Mouse (Mus musculus) hindbrain, embryonic 12.5 days (tissue): ENCODE measurements at regions not wholly inside any gene's neighbourhood (a gene's known extent, or its start where the extent isn't known, plus 50 kb on each side); places are given as distances from the start of the nearest gene placed in this dataset.
"Not testable (repeated sequence)": the region's sequence is repeated elsewhere in the genome, so short reads cannot be mapped to it uniquely, and the experiment has no call there.

Experiments used
- ATAC-seq: fragments of 200-750 bp; cut with Nextera tagmentation; 2 replicates; pipeline ENCODE4 v1.8.0; 2017; ENCODE audit warnings: moderate TSS enrichment; ENCODE audit not compliant: low FRiP score
- H3K27ac ChIP-seq: fragments of 300-500 bp; sonication (generic); 2 replicates; pipeline ENCODE4 v1.5.1; 2016; ENCODE audit warnings: mild to moderate bottlenecking
- H3K27me3 ChIP-seq: fragments of 300-500 bp; sonication (generic); 2 replicates; pipeline ENCODE4 v1.6.1; 2016; ENCODE audit warnings: mild to moderate bottlenecking
- H3K36me3 ChIP-seq: fragments of 300-500 bp; sonication (generic); 2 replicates; pipeline ENCODE4 v1.6.1; 2016; ENCODE audit warnings: mild to moderate bottlenecking
- H3K4me1 ChIP-seq: fragments of 300-500 bp; sonication (generic); 2 replicates; pipeline ENCODE4 v1.6.1; 2016
- H3K4me2 ChIP-seq: fragments of 300-500 bp; sonication (generic); replicated peaks from 2 replicates; pipeline ENCODE4 v1.6.1; 2016; ENCODE audit warnings: mild to moderate bottlenecking
- H3K4me3 ChIP-seq: fragments of 300-500 bp; sonication (generic); 2 replicates; pipeline ENCODE4 v1.5.1; 2016; ENCODE audit warnings: mild to moderate bottlenecking
- H3K9ac ChIP-seq: fragments of 300-500 bp; sonication (generic); 2 replicates; pipeline ENCODE4 v1.6.1; 2016; ENCODE audit warnings: mild to moderate bottlenecking, moderate library complexity
- H3K9me3 ChIP-seq: fragments of 300-500 bp; sonication (generic); replicated peaks from 2 replicates; pipeline ENCODE4 v1.6.1; 2016; ENCODE audit warnings: mild to moderate bottlenecking
- whole genome bisulfite sequencing: fragments of 180-500 bp; shearing (Covaris S2); methylation state at CpG from one replicate; pipeline ENCODE4 v1.1.7; 2016; 5-methylcytosine and 5-hydroxymethylcytosine counted together

GRCm38 (mm10) chr8:60728339-60728738, 95.7 kb downstream of the Mfap3l start:
- H3K27ac ChIP-seq: no peak overlapping the region
- H3K36me3 ChIP-seq: no peaks in the 10 kb centered on the region
- H3K4me3 ChIP-seq: no peak overlapping the region
- no peak overlapping the region for H3K4me2 ChIP-seq
- H3K9me3 ChIP-seq: no peaks in the 10 kb centered on the region
- H3K9ac ChIP-seq: no peak overlapping the region
- H3K27me3 ChIP-seq: no peaks in the 10 kb centered on the region
- H3K4me1 ChIP-seq: no peaks in the 10 kb centered on the region
- 93% methylated on average over 1 of the region's 1 CpGs for WGBS
- no peak for ATAC-seq

GRCm38 (mm10) chr8:60732545-60732944, 99.9 kb downstream of the Mfap3l start:
- WGBS: 76% methylated on average over 2 of the region's 2 CpGs
- ATAC-seq: no peak

GRCm38 (mm10) chr8:60735961-60736360, 103.3 kb downstream of the Mfap3l start:
- no peak overlapping the region for H3K9ac ChIP-seq
- 71% methylated on average over 3 of the region's 3 CpGs for WGBS
- no peaks in the 10 kb centered on the region for H3K4me1 ChIP-seq
- H3K36me3 ChIP-seq: no peaks in the 10 kb centered on the region
- ATAC-seq: no peak
- H3K27me3 ChIP-seq: no peaks in the 10 kb centered on the region
- H3K4me2 ChIP-seq: no peak overlapping the region
- no peak overlapping the region for H3K4me3 ChIP-seq
- no peaks in the 10 kb centered on the region for H3K9me3 ChIP-seq
- no peak overlapping the region for H3K27ac ChIP-seq

More at GRCm38 (mm10) chr8:60732545-60732944, 99.9 kb downstream of the Mfap3l start:
- Histone ChIP-seq H3K27ac (no peak overlapping the region), H3K4me3 (no peak overlapping the region), H3K27me3 (no peaks in the 10 kb centered on the region), H3K4me1 (no peaks in the 10 kb centered on the region), H3K9me3 (no peaks in the 10 kb centered on the region), H3K36me3 (no peaks in the 10 kb centered on the region), H3K9ac (no peak overlapping the region), H3K4me2 (no peak overlapping the region)

GRCm38 (mm10) chr8:60736401-60736800, 103.8 kb downstream of the Mfap3l start:
- WGBS: 74% methylated on average over 9 of the region's 9 CpGs
- no peak overlapping the region for H3K4me3 ChIP-seq
- no peaks in the 10 kb centered on the region for H3K4me1 ChIP-seq
- no peak overlapping the region for H3K9ac ChIP-seq
- H3K27me3 ChIP-seq: no peaks in the 10 kb centered on the region
- H3K4me2 ChIP-seq: no peak overlapping the region
- H3K27ac ChIP-seq: no peak overlapping the region
- ATAC-seq: no peak
- H3K9me3 ChIP-seq: no peaks in the 10 kb centered on the region
- H3K36me3 ChIP-seq: no peaks in the 10 kb centered on the region

GRCm38 (mm10) chr8:60736913-60737312, 104.3 kb downstream of the Mfap3l start:
- Histone ChIP-seq H3K4me3 (no peak overlapping the region), H3K27me3 (no peaks in the 10 kb centered on the region), H3K4me2 (no peak overlapping the region), H3K9me3 (no peaks in the 10 kb centered on the region), H3K4me1 (no peaks in the 10 kb centered on the region), H3K27ac (no peak overlapping the region), H3K9ac (no peak overlapping the region), H3K36me3 (no peaks in the 10 kb centered on the region)
- 66% methylated on average over 2 of the region's 2 CpGs for WGBS
- ATAC-seq: no peak

GRCm38 (mm10) chr8:60737616-60738015, 105.0 kb downstream of the Mfap3l start:
- WGBS: 95% methylated on average over 1 of the region's 1 CpGs
- Histone ChIP-seq H3K9ac (no peak overlapping the region), H3K27me3 (no peaks in the 10 kb centered on the region), H3K4me2 (no peak overlapping the region), H3K9me3 (no peaks in the 10 kb centered on the region), H3K4me3 (no peak overlapping the region), H3K36me3 (no peaks in the 10 kb centered on the region), H3K27ac (no peak overlapping the region), H3K4me1 (no peaks in the 10 kb centered on the region)
- no peak for ATAC-seq

GRCm38 (mm10) chr8:60745877-60746276, 113.2 kb downstream of the Mfap3l start:
- no peak overlapping the region for H3K4me3 ChIP-seq
- no peaks in the 10 kb centered on the region for H3K9me3 ChIP-seq
- 94% methylated on average over 2 of the region's 2 CpGs for WGBS
- H3K4me2 ChIP-seq: no peak overlapping the region
- no peaks in the 10 kb centered on the region for H3K27me3 ChIP-seq
- H3K9ac ChIP-seq: no peak overlapping the region
- H3K27ac ChIP-seq: no peak overlapping the region
- ATAC-seq: no peak
- no peaks in the 10 kb centered on the region for H3K4me1 ChIP-seq
- H3K36me3 ChIP-seq: no peaks in the 10 kb centered on the region

GRCm38 (mm10) chr8:60746486-60746885, 113.9 kb downstream of the Mfap3l start:
- no peaks in the 10 kb centered on the region for H3K9me3 ChIP-seq
- H3K27ac ChIP-seq: no peak overlapping the region
- ATAC-seq: no peak
- no peak overlapping the region for H3K9ac ChIP-seq
- H3K4me1 ChIP-seq: no peaks in the 10 kb centered on the region
- WGBS: 75% methylated on average over 3 of the region's 3 CpGs
- no peak overlapping the region for H3K4me3 ChIP-seq
- no peaks in the 10 kb centered on the region for H3K27me3 ChIP-seq
- no peaks in the 10 kb centered on the region for H3K36me3 ChIP-seq
- H3K4me2 ChIP-seq: no peak overlapping the region

GRCm38 (mm10) chr8:60755704-60756415, 123.2 kb downstream of the Mfap3l start:
- Histone ChIP-seq H3K27ac (no peak overlapping the region), H3K4me3 (no peak overlapping the region), H3K4me1 (no peaks in the 10 kb centered on the region), H3K4me2 (no peak overlapping the region), H3K9me3 (no peaks in the 10 kb centered on the region), H3K27me3 (no peaks in the 10 kb centered on the region), H3K36me3 (no peaks in the 10 kb centered on the region), H3K9ac (no peak overlapping the region)
- WGBS: 88% methylated on average over 18 of the region's 18 CpGs
- ATAC-seq: no peak

GRCm38 (mm10) chr8:60763959-60764358, 126.3 kb upstream of the Hpf1 start:
- WGBS: 92% methylated on average over 7 of the region's 7 CpGs
- Histone ChIP-seq H3K4me3 (no peak overlapping the region), H3K27me3 (no peaks in the 10 kb centered on the region)

GRCm38 (mm10) chr8:60773350-60773749, 116.9 kb upstream of the Hpf1 start:
- no peak overlapping the region for H3K4me2 ChIP-seq
- H3K4me1 ChIP-seq: no peaks in the 10 kb centered on the region
- no peaks in the 10 kb centered on the region for H3K9me3 ChIP-seq
- H3K4me3 ChIP-seq: no peak overlapping the region
- no peaks in the 10 kb centered on the region for H3K27me3 ChIP-seq
- H3K9ac ChIP-seq: no peak overlapping the region
- ATAC-seq: no peak
- no peaks in the 10 kb centered on the region for H3K36me3 ChIP-seq
- H3K27ac ChIP-seq: no peak overlapping the region
- WGBS: 70% methylated on average over 4 of the region's 4 CpGs

More at GRCm38 (mm10) chr8:60763959-60764358, 126.3 kb upstream of the Hpf1 start:
- no peak overlapping the region for H3K27ac ChIP-seq
- H3K9ac ChIP-seq: no peak overlapping the region
- H3K9me3 ChIP-seq: no peaks in the 10 kb centered on the region
- no peak for ATAC-seq
- no peak overlapping the region for H3K4me2 ChIP-seq
- no peaks in the 10 kb centered on the region for H3K36me3 ChIP-seq
- H3K4me1 ChIP-seq: no peaks in the 10 kb centered on the region

GRCm38 (mm10) chr8:60776251-60776650, 114.0 kb upstream of the Hpf1 start:
- H3K4me2 ChIP-seq, H3K9me3 ChIP-seq, H3K27ac ChIP-seq, H3K27me3 ChIP-seq, H3K4me1 ChIP-seq, ATAC-seq, H3K9ac ChIP-seq, H3K36me3 ChIP-seq, H3K4me3 ChIP-seq: not testable (repeated sequence)
- WGBS: 57% methylated on average over 2 of the region's 2 CpGs

- no peaks in the 10 kb centered on the region for H3K4me1 ChIP-seq
- H3K9ac ChIP-seq: no peak overlapping the region
- no peaks in the 10 kb centered on the region for H3K36me3 ChIP-seq
- no peaks in the 10 kb centered on the region for H3K27me3 ChIP-seq
- no peak for ATAC-seq
- WGBS: 87% methylated on average over 2 of the region's 2 CpGs
- no peak overlapping the region for H3K4me3 ChIP-seq
- H3K27ac ChIP-seq: no peak overlapping the region
- H3K9me3 ChIP-seq: no peaks in the 10 kb centered on the region
- no peak overlapping the region for H3K4me2 ChIP-seq
Observed at GRCm38 (mm10) chr8:60785049-60785448, 105.2 kb upstream of the Hpf1 start.
